Mouse (Mus musculus): Measurements from ENCODE around the gene Higd1c. TPM values are rescaled to one million over a fixed set of nuclear protein-coding genes. Genes with fewer than 3 reads are reported as not detected.
"Not testable (repeated sequence)": the region's sequence is repeated elsewhere in the genome, so short reads cannot be mapped to it uniquely, and the experiment has no call there.

Gene Higd1c
- polyA plus RNA-seq, 1 experiment, result not detected

DNA sequence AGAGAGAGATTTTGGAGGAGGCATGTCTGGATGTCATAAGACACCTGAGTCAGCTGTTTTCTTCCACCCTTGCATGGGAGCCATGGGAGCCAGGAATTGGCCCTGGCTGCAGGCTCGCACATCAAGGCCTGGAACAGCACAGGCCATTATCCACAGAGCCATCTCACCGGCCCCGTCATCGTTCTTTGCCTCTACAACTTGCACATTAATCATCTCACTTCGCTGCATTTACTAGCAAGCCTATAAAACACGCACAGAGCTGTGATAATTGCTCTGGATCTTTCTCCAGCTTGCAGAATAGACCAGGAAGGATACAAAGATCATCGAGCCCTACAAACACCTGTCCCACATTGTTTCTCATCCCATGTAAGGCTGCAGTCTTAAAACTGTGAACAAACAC, 33.6 kb upstream of the Higd1c start:
- TF ChIP-seq TAL1 (IDR thresholded peaks at IDR 0.05; ENCODE audit: low read length) (no peak), GATA1 (IDR thresholded peaks at IDR 0.05; ENCODE audit: low read length) (no peak)

DNA sequence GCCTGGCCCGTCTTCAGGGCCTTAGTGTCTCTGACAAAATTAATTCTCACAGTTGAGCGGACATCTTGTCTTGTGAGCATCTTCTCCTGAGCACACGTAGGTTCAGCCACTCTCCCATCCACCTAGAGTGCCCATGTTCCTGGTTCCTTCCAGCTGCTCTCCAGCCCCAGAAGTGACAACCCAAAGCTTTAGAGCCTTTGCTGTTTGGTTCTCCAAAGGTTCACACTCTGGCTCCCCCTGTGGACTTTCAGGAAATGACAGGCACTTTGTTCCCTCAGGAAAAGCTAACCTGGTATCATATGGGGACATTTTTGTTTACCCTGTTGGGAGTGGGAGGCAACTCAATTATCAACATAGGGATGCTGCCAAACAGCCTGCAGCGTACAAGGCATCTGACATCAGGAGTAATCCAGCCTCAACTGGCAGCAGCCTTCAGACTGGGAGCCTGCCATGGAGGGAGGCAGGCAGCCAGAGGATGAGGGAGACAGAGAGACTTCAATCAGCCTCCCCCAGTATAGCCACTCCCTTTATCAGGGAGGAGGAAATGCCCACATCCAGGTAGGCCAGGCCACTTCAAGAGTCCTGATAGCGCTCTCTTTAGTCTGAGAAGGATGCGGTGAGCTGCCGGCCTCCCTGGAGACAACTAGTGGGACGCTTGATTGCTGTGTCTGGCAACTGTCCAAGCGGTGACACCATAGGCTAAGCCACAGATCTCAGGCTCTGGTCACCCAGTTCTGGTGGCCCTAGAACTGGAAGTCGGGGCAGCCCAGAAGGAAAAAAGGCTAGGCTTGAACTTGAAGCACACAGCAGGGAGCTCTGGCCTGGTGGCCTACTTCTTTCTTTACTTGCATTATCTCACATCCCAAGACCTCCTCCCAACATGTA, 32.0 kb upstream of the Higd1c start:
- H3K4me1 ChIP-seq (ENCODE audit: control insufficient read depth); H3K9me3 ChIP-seq (ENCODE audit: control insufficient read depth, low read length); H3K36me3 ChIP-seq (ENCODE audit: control insufficient read depth); H3K4me3 ChIP-seq (replicated peaks); H3K27me3 ChIP-seq (ENCODE audit: control insufficient read depth): not testable (repeated sequence)

More for the DNA sequence above, 33.6 kb upstream of the Higd1c start:
- H3K9me3 ChIP-seq (ENCODE audit: control insufficient read depth, low read length), result no peaks in the 10 kb centered on the region
- H3K4me3 ChIP-seq (replicated peaks), result no peak overlapping the region
- no peaks in the 10 kb centered on the region for H3K36me3 ChIP-seq (ENCODE audit: control insufficient read depth)
- H3K4me1 ChIP-seq (ENCODE audit: control insufficient read depth), result no peaks in the 10 kb centered on the region
- H3K27me3 ChIP-seq (ENCODE audit: control insufficient read depth), result no peaks in the 10 kb centered on the region

DNA sequence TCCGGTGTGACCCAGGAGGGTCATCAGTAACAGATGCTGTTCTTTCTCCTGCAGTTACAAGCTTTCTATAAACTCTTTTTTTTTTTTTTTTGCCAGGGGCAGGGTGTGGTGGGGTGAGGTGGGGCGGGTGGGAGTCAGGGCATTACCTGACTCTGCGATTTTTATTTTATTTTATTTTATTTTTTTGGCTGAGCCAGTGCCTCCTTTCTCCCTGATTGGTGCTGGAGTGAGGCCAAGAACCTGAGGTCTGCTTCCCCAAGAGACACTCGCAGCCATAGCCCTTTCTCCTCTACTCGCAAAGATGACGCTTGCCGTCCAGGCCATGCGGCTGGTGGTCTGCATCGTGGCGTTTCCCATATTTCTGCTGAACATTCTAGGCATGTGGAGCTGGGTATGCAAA, 29.7 kb upstream of the Higd1c start, which contains the start of gene Mettl7a3:
Mettl7a3 (plus strand) TSS at position 301 of the 400 bp plus-strand sequence.
- H3K4me1 ChIP-seq (ENCODE audit: control insufficient read depth), result peaks cover 10% of the 10 kb centered on the region
- no peak for TF ChIP-seq TAL1 (IDR thresholded peaks at IDR 0.05; ENCODE audit: low read length)
- no peak for TF ChIP-seq GATA1 (IDR thresholded peaks at IDR 0.05; ENCODE audit: low read length)

DNA sequence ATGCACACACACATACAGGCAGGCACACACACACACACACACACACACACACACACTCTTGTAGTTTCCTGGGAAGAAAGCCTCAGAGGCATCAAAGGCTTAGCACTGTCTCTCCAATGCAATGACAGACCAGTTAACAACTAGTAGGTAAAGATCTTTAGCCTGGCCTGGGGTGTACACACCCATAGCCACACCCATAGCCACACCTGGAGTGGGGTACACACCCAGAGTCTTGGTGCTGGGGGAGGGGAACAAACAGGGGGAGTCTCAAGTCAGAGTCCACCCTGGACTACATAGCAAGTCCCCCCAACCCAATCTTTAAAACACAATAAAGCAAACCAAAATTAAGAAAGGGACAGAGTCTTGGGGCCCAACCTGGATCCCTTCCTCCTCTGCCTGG, 27.0 kb upstream of the Higd1c start:
- not testable (repeated sequence) for H3K36me3 ChIP-seq (ENCODE audit: control insufficient read depth); H3K4me3 ChIP-seq (replicated peaks); H3K27me3 ChIP-seq (ENCODE audit: control insufficient read depth); H3K9me3 ChIP-seq (ENCODE audit: control insufficient read depth, low read length)
- peaks cover 10% of the 10 kb centered on the region for H3K4me1 ChIP-seq (ENCODE audit: control insufficient read depth)

More for the DNA sequence above, 29.7 kb upstream of the Higd1c start, which contains the start of gene Mettl7a3:
- Histone ChIP-seq H3K9me3 (ENCODE audit: control insufficient read depth, low read length) (no peaks in the 10 kb centered on the region), H3K4me3 (replicated peaks) (no peak within 1 kb of the TSS), H3K36me3 (ENCODE audit: control insufficient read depth) (no peaks in the 10 kb centered on the region), H3K27me3 (ENCODE audit: control insufficient read depth) (no peaks in the 10 kb centered on the region)

DNA sequence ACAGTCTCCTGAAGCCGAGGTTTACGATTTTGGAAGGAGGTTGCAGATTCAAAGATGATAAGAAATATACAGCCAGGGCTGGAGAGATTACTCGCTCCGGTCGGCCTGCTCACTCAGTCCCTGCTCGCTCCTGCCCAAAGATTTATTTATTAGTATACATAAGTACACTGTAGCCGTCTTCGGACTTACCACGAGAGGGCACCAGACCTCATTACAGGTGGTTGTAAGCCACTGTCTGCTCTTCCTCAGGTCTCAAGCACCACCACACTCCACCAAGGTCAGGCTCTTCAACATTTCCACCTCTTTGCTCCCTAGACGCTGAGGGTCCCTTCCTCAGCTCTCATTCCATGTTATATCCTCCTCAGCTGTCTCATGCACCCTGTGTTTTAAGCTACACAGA, 26.5 kb upstream of the Higd1c start:
- H3K27me3 ChIP-seq (ENCODE audit: control insufficient read depth); H3K9me3 ChIP-seq (ENCODE audit: control insufficient read depth, low read length); H3K36me3 ChIP-seq (ENCODE audit: control insufficient read depth); H3K4me3 ChIP-seq (replicated peaks): not testable (repeated sequence)
- H3K4me1 ChIP-seq (ENCODE audit: control insufficient read depth), result peaks cover 10% of the 10 kb centered on the region

DNA sequence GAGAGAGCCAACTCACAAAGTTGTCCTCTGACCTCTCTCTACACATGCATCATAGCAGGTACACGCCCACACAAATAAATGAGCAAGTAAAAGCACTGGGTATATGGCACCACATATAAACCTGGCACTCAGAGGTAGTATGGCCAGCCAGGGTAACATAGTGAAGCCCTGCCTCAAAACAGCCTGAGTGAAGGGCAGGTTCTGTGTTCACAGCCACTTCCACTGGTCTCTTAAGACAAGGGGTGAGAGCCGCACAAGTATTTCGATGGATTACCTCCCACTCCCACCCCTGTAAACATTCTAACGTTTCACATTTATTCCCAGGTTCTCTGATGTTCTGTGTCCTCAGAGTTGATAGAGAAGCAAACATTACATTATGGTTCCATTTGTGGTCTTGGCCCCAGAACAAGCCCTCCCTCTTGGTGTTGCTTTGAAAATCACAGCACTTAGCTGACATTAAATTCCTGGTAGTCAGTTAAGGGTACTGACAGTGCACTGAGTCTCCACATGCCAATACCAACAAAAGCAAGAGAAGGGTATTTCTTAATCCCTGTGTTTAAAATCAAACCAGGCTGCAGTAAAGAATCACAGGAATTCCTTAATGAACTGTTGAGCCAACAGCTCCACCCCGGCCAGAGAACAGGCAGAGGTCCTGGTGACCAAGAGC, 22.9 kb upstream of the Higd1c start:
- not testable (repeated sequence) for H3K9me3 ChIP-seq (ENCODE audit: control insufficient read depth, low read length); H3K36me3 ChIP-seq (ENCODE audit: control insufficient read depth); H3K4me3 ChIP-seq (replicated peaks); H3K27me3 ChIP-seq (ENCODE audit: control insufficient read depth)
- peaks cover 10% of the 10 kb centered on the region for H3K4me1 ChIP-seq (ENCODE audit: control insufficient read depth)

DNA sequence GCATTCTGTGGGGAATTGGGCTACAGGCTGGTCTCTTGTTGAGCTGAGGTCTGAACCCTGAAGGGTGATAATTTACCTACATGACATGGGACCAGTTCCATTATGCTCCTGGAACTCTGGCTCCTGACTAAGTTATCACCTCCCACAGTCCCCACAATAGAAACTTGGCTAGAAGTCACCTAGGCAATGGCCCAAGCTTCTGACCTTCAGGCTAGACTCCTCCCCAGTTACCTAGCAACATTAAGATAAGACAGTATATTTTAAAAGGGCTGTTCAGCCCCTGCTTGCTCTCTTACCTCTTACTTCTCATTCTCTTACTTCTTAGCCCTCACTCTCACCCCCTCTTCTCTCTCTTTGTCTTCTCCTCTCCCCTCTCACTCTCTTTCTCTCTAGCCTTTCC, 18.9 kb upstream of the Higd1c start:
- H3K36me3 ChIP-seq (ENCODE audit: control insufficient read depth), result no peaks in the 10 kb centered on the region
- H3K9me3 ChIP-seq (ENCODE audit: control insufficient read depth, low read length), result no peaks in the 10 kb centered on the region
- H3K4me3 ChIP-seq (replicated peaks), result no peak overlapping the region
- no peaks in the 10 kb centered on the region; the same call in 1 of the 2 replicates for H3K27me3 ChIP-seq (ENCODE audit: control insufficient read depth)
- no peak for TF ChIP-seq GATA1 (IDR thresholded peaks at IDR 0.05; ENCODE audit: low read length)
- TF ChIP-seq TAL1 (IDR thresholded peaks at IDR 0.05; ENCODE audit: low read length), result no peak
- no peaks in the 10 kb centered on the region for H3K4me1 ChIP-seq (ENCODE audit: control insufficient read depth)

DNA sequence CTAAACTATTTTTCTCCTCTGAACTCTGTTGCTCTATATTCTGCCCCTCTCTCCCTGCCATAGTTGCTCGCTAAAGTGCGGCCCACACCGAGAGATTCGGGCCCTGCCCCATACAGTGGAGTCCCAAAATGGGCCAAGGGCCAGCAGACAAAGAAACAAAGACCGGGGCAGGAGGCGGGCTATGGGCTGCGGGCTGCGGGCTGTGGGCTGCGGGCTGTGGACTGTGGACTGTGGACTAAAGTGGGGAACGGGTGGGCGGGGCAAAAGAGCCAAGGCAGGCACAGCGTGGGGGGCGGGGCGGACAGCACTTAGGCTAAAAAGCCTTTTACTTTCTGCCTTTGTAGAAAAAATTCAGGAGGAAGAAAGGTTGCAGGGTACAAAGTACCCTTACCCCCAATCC, 17.6 kb upstream of the Higd1c start:
- peaks cover 2% of the 10 kb centered on the region; the same call in 1 of the 2 replicates for H3K27me3 ChIP-seq (ENCODE audit: control insufficient read depth)
- TF ChIP-seq GATA1 (IDR thresholded peaks at IDR 0.05; ENCODE audit: low read length), result no peak
- TF ChIP-seq TAL1 (IDR thresholded peaks at IDR 0.05; ENCODE audit: low read length), result no peak
- H3K9me3 ChIP-seq (ENCODE audit: control insufficient read depth, low read length), result no peaks in the 10 kb centered on the region
- no peaks in the 10 kb centered on the region for H3K4me1 ChIP-seq (ENCODE audit: control insufficient read depth)
- H3K36me3 ChIP-seq (ENCODE audit: control insufficient read depth), result no peaks in the 10 kb centered on the region
- H3K4me3 ChIP-seq (replicated peaks), result no peak overlapping the region

DNA sequence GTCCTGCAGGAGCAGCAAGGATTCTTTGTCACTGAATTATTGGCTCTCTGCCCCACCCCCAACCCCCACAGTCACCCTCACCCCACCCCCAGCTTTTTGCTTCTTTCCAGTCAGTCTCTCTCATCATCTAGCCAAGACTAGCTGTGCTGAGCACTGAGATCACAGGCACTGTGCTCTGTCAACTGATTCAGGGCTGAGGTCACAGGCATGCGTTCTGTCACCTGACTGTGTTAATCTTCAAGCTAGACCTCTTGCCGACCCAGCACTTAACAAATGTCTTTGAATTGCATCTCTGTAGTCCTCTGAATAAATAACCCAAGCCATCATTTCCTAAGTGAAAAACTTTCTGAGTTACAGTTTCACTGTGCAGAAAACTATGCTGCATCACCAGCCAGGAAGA, 14.8 kb upstream of the Higd1c start:
- no peaks in the 10 kb centered on the region for H3K9me3 ChIP-seq (ENCODE audit: control insufficient read depth, low read length)
- no peaks in the 10 kb centered on the region for H3K4me1 ChIP-seq (ENCODE audit: control insufficient read depth)
- no peaks in the 10 kb centered on the region for H3K36me3 ChIP-seq (ENCODE audit: control insufficient read depth)
- no peak for TF ChIP-seq GATA1 (IDR thresholded peaks at IDR 0.05; ENCODE audit: low read length)
- TF ChIP-seq TAL1 (IDR thresholded peaks at IDR 0.05; ENCODE audit: low read length), result no peak
- H3K4me3 ChIP-seq (replicated peaks), result no peak overlapping the region
- H3K27me3 ChIP-seq (ENCODE audit: control insufficient read depth), result peaks cover 2% of the 10 kb centered on the region; the same call in 1 of the 2 replicates
